Mouse (Mus musculus) midbrain, embryonic 11.5 days (tissue): ENCODE data around the gene Ccdc152. TPM values are rescaled to one million over a fixed set of nuclear protein-coding genes. Genes with fewer than 3 reads are reported as not detected.

Experiments used
- ATAC-seq: fragments of 200-750 bp; cut with Nextera tagmentation; 2 replicates; pipeline ENCODE4 v1.8.0; 2017; ENCODE audit warnings: moderate TSS enrichment, moderate library complexity; ENCODE audit not compliant: low FRiP score
- DNase-seq: peaks from one replicate; pipeline ENCODE4 v3.0.0; 2015; ENCODE audit warnings: low spot score; ENCODE audit errors: missing footprints
- H3K27ac ChIP-seq: fragments of 300-500 bp; sonication (generic); 2 replicates; pipeline ENCODE4 v1.5.1; 2014; ENCODE audit warnings: low read depth, low read length
- H3K27me3 ChIP-seq: fragments of 300-500 bp; sonication (generic); 2 replicates; pipeline ENCODE4 v1.6.1; 2014; ENCODE audit warnings: mild to moderate bottlenecking, low read length, moderate library complexity, mixed read lengths; ENCODE audit not compliant: control insufficient read depth, insufficient read depth
- H3K36me3 ChIP-seq: fragments of 300-500 bp; sonication (generic); 2 replicates; pipeline ENCODE4 v1.6.1; 2014; ENCODE audit warnings: mild to moderate bottlenecking, low read length, moderate library complexity, mixed read lengths; ENCODE audit not compliant: control insufficient read depth, insufficient read depth
- H3K4me1 ChIP-seq: fragments of 300-500 bp; sonication (generic); 2 replicates; pipeline ENCODE4 v1.6.1; 2014; ENCODE audit warnings: low read length; ENCODE audit not compliant: control insufficient read depth, insufficient read depth
- H3K4me2 ChIP-seq: fragments of 300-500 bp; sonication (generic); 2 replicates; pipeline ENCODE4 v1.6.1; 2014; ENCODE audit warnings: mild to moderate bottlenecking, moderate library complexity
- H3K4me3 ChIP-seq: fragments of 300-500 bp; sonication (generic); 2 replicates; pipeline ENCODE4 v1.5.1; 2014; ENCODE audit warnings: low read depth, low read length
- H3K9ac ChIP-seq: fragments of 300-500 bp; sonication (generic); 2 replicates; pipeline ENCODE4 v1.6.1; 2014; ENCODE audit warnings: low read length
- H3K9me3 ChIP-seq: fragments of 300-500 bp; sonication (generic); 2 replicates; pipeline ENCODE4 v1.6.1; 2016; ENCODE audit warnings: low read length; ENCODE audit not compliant: control insufficient read depth
- WGBS: fragments of 180-500 bp; shearing (Covaris S2); extraction: QIAGEN DNeasy Blood & Tissue Kit; methylation state at CpG from one replicate; pipeline ENCODE4 v1.1.7; 2014; 5-methylcytosine and 5-hydroxymethylcytosine counted together
- polyA plus RNA-seq: library from polyadenylated mRNA; unstranded; fragments of >200 nt; fragmentation: Nextera tagmentation; extraction: Ambion mirVana; gene quantifications from 2 replicates; pipeline ENCODE4 v1.2.1, GENCODE M21; 2014

Ccdc152 gene
- polyA plus RNA-seq, 1 experiment from 2014 or later = 0.16 TPM

DNA sequence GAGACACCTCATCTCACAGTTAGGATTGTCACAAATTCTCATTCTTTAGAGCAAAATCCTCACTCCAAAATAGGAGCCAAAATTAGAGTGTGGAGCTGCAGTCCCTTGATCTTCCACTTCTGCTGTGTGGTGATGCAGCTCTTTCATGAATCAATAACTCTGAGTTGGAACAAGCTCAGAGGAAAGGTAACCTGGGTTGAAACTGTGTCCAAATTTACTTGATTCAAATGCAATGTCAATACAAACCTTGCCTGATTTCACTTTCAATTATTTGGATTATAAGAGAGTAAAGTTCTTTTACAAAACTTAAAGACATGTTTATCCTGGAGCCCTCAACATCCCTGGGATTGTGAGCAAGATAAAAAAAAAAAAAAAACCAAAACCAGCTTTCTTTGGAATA, 19.7 kb upstream of the Ccdc152 start:
- no peak overlapping the region for H3K4me3 ChIP-seq
- no peaks in the 10 kb centered on the region for H3K27me3 ChIP-seq
- no peak for DNase-seq
- ATAC-seq = no peak
- no peaks in the 10 kb centered on the region for H3K36me3 ChIP-seq
- H3K27ac ChIP-seq = no peak overlapping the region
- H3K4me1 ChIP-seq = no peaks in the 10 kb centered on the region
- no peak overlapping the region for H3K4me2 ChIP-seq
- H3K9me3 ChIP-seq = no peaks in the 10 kb centered on the region
- no peak overlapping the region for H3K9ac ChIP-seq

GRCm38 (mm10) chr15:3319929-3320328, 16.6 kb upstream of the Ccdc152 start:
- Histone ChIP-seq H3K4me1 (no peaks in the 10 kb centered on the region), H3K9me3 (no peaks in the 10 kb centered on the region), H3K27me3 (no peaks in the 10 kb centered on the region), H3K9ac (no peak overlapping the region), H3K36me3 (no peaks in the 10 kb centered on the region), H3K4me2 (no peak overlapping the region), H3K27ac (no peak overlapping the region), H3K4me3 (no peak overlapping the region)
- 73% methylated on average over 9 of the region's 9 CpGs for WGBS
- DNase-seq (no peak), ATAC-seq (no peak)

DNA sequence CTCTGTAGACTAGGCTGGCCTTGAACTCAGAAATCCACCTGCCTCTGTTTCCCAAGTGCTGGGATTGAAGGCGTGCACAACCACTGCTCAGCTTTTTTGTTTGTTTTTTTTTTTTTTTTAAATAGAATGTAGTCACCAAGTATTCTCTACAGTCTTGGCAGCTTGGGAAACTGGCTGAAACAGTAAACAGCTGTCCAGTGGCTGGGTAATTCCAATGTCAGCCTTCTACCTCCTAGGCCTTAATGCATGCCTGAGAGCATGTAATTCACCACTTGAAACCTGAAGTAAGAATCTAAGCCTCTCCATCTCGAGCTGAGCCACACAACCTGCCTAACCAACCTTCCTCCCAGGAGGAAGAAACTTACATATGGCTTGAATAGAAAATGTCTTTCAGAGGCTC, 13.3 kb upstream of the Ccdc152 start:
- H3K4me3 ChIP-seq = no peak overlapping the region
- no peaks in the 10 kb centered on the region for H3K36me3 ChIP-seq
- no peak overlapping the region for H3K4me2 ChIP-seq
- no peak overlapping the region for H3K27ac ChIP-seq
- ATAC-seq (no peak), DNase-seq (no peak)
- H3K9me3 ChIP-seq = no peaks in the 10 kb centered on the region
- 69% methylated on average over 2 of the region's 2 CpGs for WGBS
- no peak overlapping the region for H3K9ac ChIP-seq
- H3K4me1 ChIP-seq = no peaks in the 10 kb centered on the region
- no peaks in the 10 kb centered on the region for H3K27me3 ChIP-seq

DNA sequence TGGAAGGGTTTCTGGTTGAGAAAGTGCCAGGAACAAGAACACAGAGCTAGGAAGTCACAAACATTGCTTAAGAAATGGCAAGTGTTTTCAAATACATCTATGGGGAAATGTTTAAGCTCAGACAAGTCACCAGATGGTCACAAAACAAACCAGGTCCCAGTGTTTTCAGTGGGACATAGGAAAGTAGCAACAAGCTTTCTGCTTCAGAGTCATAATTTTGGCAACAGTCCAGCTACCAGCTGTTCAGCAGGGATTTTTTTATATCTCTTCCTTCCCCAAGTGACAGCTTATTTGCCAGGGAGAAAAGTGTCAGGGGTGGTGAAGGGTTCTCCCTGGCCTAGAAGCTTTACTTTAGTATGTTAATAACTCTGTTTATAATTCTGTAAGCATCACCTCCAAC, 9.6 kb upstream of the Ccdc152 start:
- no peaks in the 10 kb centered on the region for H3K4me1 ChIP-seq
- H3K4me2 ChIP-seq = no peak overlapping the region
- no peaks in the 10 kb centered on the region for H3K27me3 ChIP-seq
- no peaks in the 10 kb centered on the region for H3K9me3 ChIP-seq
- no peak for ATAC-seq
- no peak overlapping the region for H3K4me3 ChIP-seq
- DNase-seq = no peak
- no peak overlapping the region for H3K27ac ChIP-seq
- no peaks in the 10 kb centered on the region for H3K36me3 ChIP-seq
- no peak overlapping the region for H3K9ac ChIP-seq

DNA sequence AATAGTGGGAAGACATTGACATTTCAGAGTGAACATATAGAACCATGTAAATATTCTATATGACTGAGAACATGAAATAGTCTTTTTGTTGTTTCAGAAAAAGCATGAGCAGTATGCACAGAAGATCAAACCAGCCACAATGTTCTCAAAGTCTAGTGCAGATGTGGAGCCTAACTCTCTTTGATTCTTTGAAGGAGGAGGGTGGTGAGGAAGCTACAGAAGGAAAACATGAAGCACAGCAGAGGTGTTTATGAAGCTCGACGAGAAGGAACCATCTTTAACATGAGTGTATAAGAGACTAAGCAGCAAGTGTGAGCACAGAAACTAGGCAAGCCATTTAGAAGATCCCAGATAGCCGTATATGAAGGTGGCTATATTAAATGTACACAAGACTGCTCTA, 6.5 kb upstream of the Ccdc152 start:
- 84% methylated on average over 3 of the region's 3 CpGs for WGBS
- DNase-seq (no peak), ATAC-seq (no peak)
- Histone ChIP-seq H3K9ac (no peak overlapping the region), H3K36me3 (no peaks in the 10 kb centered on the region), H3K9me3 (no peaks in the 10 kb centered on the region), H3K27me3 (no peaks in the 10 kb centered on the region), H3K4me1 (no peaks in the 10 kb centered on the region), H3K4me2 (no peak overlapping the region), H3K27ac (no peak overlapping the region), H3K4me3 (no peak overlapping the region)

DNA sequence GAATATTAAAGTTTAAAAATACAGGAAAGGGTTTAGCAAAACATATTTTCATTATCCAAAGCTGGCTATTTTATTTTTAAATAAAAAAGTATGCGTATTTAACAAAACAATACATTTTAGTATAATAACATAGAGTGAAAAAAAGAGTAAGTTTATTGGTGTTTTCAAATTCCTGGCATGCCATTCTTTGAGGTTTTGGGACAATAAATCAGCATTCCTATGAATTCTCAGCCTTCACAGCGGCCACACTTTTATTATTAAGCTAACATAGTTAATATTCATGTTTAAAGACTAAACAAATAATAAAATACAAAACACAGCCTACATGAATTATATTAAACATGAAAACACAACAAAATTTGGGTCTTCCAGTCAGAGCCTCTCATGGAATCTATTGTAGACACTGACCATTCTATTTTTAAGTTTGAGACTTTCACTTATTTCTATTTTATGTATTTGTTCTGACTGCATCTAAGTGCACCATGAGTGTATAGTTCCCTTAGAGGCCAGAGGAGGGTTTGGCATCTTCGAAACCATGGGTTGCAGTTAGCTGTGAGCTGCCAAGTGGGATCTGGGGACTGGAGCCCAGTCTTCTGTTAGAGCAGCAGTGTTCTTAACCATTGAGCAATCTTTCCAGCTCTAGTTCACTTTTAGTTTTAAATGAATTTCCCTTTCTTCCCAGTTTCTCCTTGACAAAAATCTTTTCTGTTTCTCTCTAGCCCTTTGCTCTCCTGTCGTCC, 2.8 kb downstream of the Ccdc152 start:
- no peak overlapping the region for H3K4me3 ChIP-seq
- H3K27me3 ChIP-seq = no peaks in the 10 kb centered on the region
- WGBS = 79% methylated on average over 4 of the region's 4 CpGs
- no peaks in the 10 kb centered on the region for H3K36me3 ChIP-seq
- DNase-seq = no peak
- ATAC-seq = no peak
- H3K27ac ChIP-seq = no peak overlapping the region
- H3K4me2 ChIP-seq = no peak overlapping the region
- H3K9ac ChIP-seq = no peak overlapping the region
- H3K4me1 ChIP-seq = no peaks in the 10 kb centered on the region
- H3K9me3 ChIP-seq = no peaks in the 10 kb centered on the region

GRCm38 (mm10) chr15:3297615-3298014, 5.7 kb downstream of the Ccdc152 start:
- DNase-seq = no peak
- no peak overlapping the region for H3K4me2 ChIP-seq
- no peaks in the 10 kb centered on the region for H3K9me3 ChIP-seq
- no peaks in the 10 kb centered on the region for H3K27me3 ChIP-seq
- no peaks in the 10 kb centered on the region for H3K36me3 ChIP-seq
- no peak for ATAC-seq
- no peak overlapping the region for H3K4me3 ChIP-seq
- H3K9ac ChIP-seq = no peak overlapping the region
- no peak overlapping the region for H3K27ac ChIP-seq
- H3K4me1 ChIP-seq = no peaks in the 10 kb centered on the region
- WGBS = 87% methylated on average over 8 of the region's 8 CpGs

- no peaks in the 10 kb centered on the region for H3K36me3 ChIP-seq
- H3K27ac ChIP-seq = no peak overlapping the region
- H3K4me1 ChIP-seq = no peaks in the 10 kb centered on the region
- no peak overlapping the region for H3K4me2 ChIP-seq
- no peaks in the 10 kb centered on the region for H3K9me3 ChIP-seq
- DNase-seq (no peak), ATAC-seq (no peak)
- H3K4me3 ChIP-seq = no peak overlapping the region
- H3K9ac ChIP-seq = no peak overlapping the region
- H3K27me3 ChIP-seq = no peaks in the 10 kb centered on the region
- 95% methylated on average over 1 of the region's 1 CpGs for WGBS
These were observed 7.3 kb downstream of the Ccdc152 start for GRCm38 (mm10) chr15:3295986-3296385.

DNA sequence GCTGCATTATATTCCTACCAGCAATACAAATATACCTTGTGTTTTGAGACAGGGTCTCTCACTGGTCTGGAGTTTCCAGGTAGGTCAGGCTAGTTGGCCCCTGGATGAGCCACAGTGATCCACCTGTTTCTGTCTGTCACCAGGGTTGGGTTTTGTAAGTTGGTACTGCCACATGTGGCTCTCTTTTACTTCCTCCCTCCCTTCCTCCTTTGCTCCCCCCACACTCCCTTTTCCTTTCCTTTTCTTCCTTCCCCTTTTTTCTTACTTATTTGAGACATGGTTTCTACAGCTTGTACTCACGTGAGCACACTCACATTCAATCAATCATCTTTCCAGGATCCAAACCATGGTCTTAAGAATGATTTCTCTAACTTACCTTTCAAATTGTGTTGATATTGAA, 9.8 kb downstream of the Ccdc152 start:
- DNase-seq (no peak), ATAC-seq (no peak)
- no peak overlapping the region for H3K9ac ChIP-seq
- no peaks in the 10 kb centered on the region for H3K27me3 ChIP-seq
- no peak overlapping the region for H3K4me3 ChIP-seq
- no peak overlapping the region for H3K27ac ChIP-seq
- H3K4me2 ChIP-seq = no peak overlapping the region
- no peaks in the 10 kb centered on the region for H3K36me3 ChIP-seq
- H3K4me1 ChIP-seq = no peaks in the 10 kb centered on the region
- H3K9me3 ChIP-seq = no peaks in the 10 kb centered on the region
- 56% methylated on average over 1 of the region's 1 CpGs for WGBS
